Mouse (Mus musculus): ENCODE data around the gene Frs3. TPM values are rescaled to one million over a fixed set of nuclear protein-coding genes. Genes with fewer than 3 reads are reported as not detected.
A peak's percentile ranks its signal among the peaks of the same experiment; 100 is the strongest.

Frs3 gene
- polyA plus RNA-seq, 1 experiment = 8.4 TPM

GRCm38 (mm10) chr17:47721183-47721582, 32.4 kb downstream of the Frs3 start:
- TF ChIP-seq POLR2A (IDR thresholded peaks at IDR 0.05; ENCODE audit: borderline replicate concordance, low read depth, low read length) = no peak
- TF ChIP-seq CTCF (IDR thresholded peaks at IDR 0.05; ENCODE audit: low read depth, low read length) = no peak
- Histone ChIP-seq H3K4me1 (ENCODE audit: control insufficient read depth, insufficient read depth, low read length) (peaks cover 1% of the 10 kb centered on the region), H3K4me3 (ENCODE audit: insufficient read depth, low read length) (no peak overlapping the region), H3K27ac (ENCODE audit: insufficient read depth, low read depth, low read length) (no peak overlapping the region)

GRCm38 (mm10) chr17:47726566-47726965, 37.7 kb downstream of the Frs3 start, which contains the start of gene Pgc:
Pgc (plus strand) TSS chr17:47726842.
- Histone ChIP-seq H3K4me3 (ENCODE audit: insufficient read depth, low read length) (no peak within 1 kb of the TSS), H3K27ac (ENCODE audit: insufficient read depth, low read depth, low read length) (no peak within 1 kb of the TSS), H3K4me1 (ENCODE audit: control insufficient read depth, insufficient read depth, low read length) (no peaks in the 10 kb centered on the region)
- TF ChIP-seq POLR2A (IDR thresholded peaks at IDR 0.05; ENCODE audit: borderline replicate concordance, low read depth, low read length) (no peak), CTCF (IDR thresholded peaks at IDR 0.05; ENCODE audit: low read depth, low read length) (no peak)

GRCm38 (mm10) chr17:47730633-47731575, 42.1 kb downstream of the Frs3 start:
- TF ChIP-seq CTCF (IDR thresholded peaks at IDR 0.05; ENCODE audit: low read depth, low read length) = no peak
- no peak for TF ChIP-seq POLR2A (IDR thresholded peaks at IDR 0.05; ENCODE audit: borderline replicate concordance, low read depth, low read length)
- no peak overlapping the region for H3K27ac ChIP-seq (ENCODE audit: insufficient read depth, low read depth, low read length)
- no peak overlapping the region for H3K4me3 ChIP-seq (ENCODE audit: insufficient read depth, low read length)
- H3K4me1 ChIP-seq (ENCODE audit: control insufficient read depth, insufficient read depth, low read length) = no peaks in the 10 kb centered on the region

- no peak overlapping the region for H3K27ac ChIP-seq (ENCODE audit: insufficient read depth, low read depth, low read length)
- TF ChIP-seq POLR2A (IDR thresholded peaks at IDR 0.05; ENCODE audit: borderline replicate concordance, low read depth, low read length) = no peak
- TF ChIP-seq CTCF (IDR thresholded peaks at IDR 0.05; ENCODE audit: low read depth, low read length) = no peak
- no peak overlapping the region for H3K4me3 ChIP-seq (ENCODE audit: insufficient read depth, low read length)
- peaks cover 11% of the 10 kb centered on the region for H3K4me1 ChIP-seq (ENCODE audit: control insufficient read depth, insufficient read depth, low read length)
These were observed 46.8 kb downstream of the Frs3 start for GRCm38 (mm10) chr17:47735553-47736100.

GRCm38 (mm10) chr17:47736856-47737255, 48.0 kb downstream of the Frs3 start, which contains the start of gene Tfeb:
Tfeb (plus strand) TSS chr17:47737030.
- Histone ChIP-seq H3K4me1 (ENCODE audit: control insufficient read depth, insufficient read depth, low read length) (peaks cover 11% of the 10 kb centered on the region), H3K27ac (ENCODE audit: insufficient read depth, low read depth, low read length) (peak within 1 kb of the TSS; percentile 76), H3K4me3 (ENCODE audit: insufficient read depth, low read length) (peak within 1 kb of the TSS; percentile 92)
- TF ChIP-seq CTCF (IDR thresholded peaks at IDR 0.05; ENCODE audit: low read depth, low read length) = 0 out of 2 replicates have a peak, but pooled peaks have one; percentile 15
- no peak for TF ChIP-seq POLR2A (IDR thresholded peaks at IDR 0.05; ENCODE audit: borderline replicate concordance, low read depth, low read length)

- Histone ChIP-seq H3K27ac (ENCODE audit: insufficient read depth, low read depth, low read length) (peak overlapping the region; percentile 76), H3K4me3 (ENCODE audit: insufficient read depth, low read length) (peak overlapping the region; percentile 92), H3K4me1 (ENCODE audit: control insufficient read depth, insufficient read depth, low read length) (peaks cover 11% of the 10 kb centered on the region)
- TF ChIP-seq CTCF (IDR thresholded peaks at IDR 0.05; ENCODE audit: low read depth, low read length) (no peak), POLR2A (IDR thresholded peaks at IDR 0.05; ENCODE audit: borderline replicate concordance, low read depth, low read length) (no peak)
These were observed 48.6 kb downstream of the Frs3 start for GRCm38 (mm10) chr17:47737271-47738065.

- Histone ChIP-seq H3K27ac (ENCODE audit: insufficient read depth, low read depth, low read length) (peak overlapping the region; percentile 76), H3K4me1 (ENCODE audit: control insufficient read depth, insufficient read depth, low read length) (peaks cover 12% of the 10 kb centered on the region), H3K4me3 (ENCODE audit: insufficient read depth, low read length) (peak overlapping the region; percentile 92)
- TF ChIP-seq POLR2A (IDR thresholded peaks at IDR 0.05; ENCODE audit: borderline replicate concordance, low read depth, low read length) (no peak), CTCF (IDR thresholded peaks at IDR 0.05; ENCODE audit: low read depth, low read length) (no peak)
These were observed 49.4 kb downstream of the Frs3 start for GRCm38 (mm10) chr17:47738066-47738878.

GRCm38 (mm10) chr17:47738879-47739798, 50.3 kb downstream of the Frs3 start:
- peak overlapping the region; percentile 7; the same call in 1 of the 2 replicates for H3K27ac ChIP-seq (ENCODE audit: insufficient read depth, low read depth, low read length)
- no peak for TF ChIP-seq POLR2A (IDR thresholded peaks at IDR 0.05; ENCODE audit: borderline replicate concordance, low read depth, low read length)
- no peak for TF ChIP-seq CTCF (IDR thresholded peaks at IDR 0.05; ENCODE audit: low read depth, low read length)
- peak overlapping the region; percentile 92 for H3K4me3 ChIP-seq (ENCODE audit: insufficient read depth, low read length)
- H3K4me1 ChIP-seq (ENCODE audit: control insufficient read depth, insufficient read depth, low read length) = peaks cover 16% of the 10 kb centered on the region

Measured in bone marrow macrophage, adult 2 months (primary cell).